Mouse (Mus musculus): ENCODE results near the gene Hdc. TPM values are rescaled to one million over a fixed set of nuclear protein-coding genes. Genes with fewer than 3 reads are reported as not detected.

Gene Hdc
- total and polyA plus RNA-seq, 2 experiments, result 1.7 to 1.8 TPM

GRCm38 (mm10) chr2:126584621-126585369 lies 34.3 kb downstream of the Hdc start:
- Histone ChIP-seq H3K9ac (ENCODE audit: low read depth, low read length) (no peak overlapping the region), H3K4me1 (ENCODE audit: control insufficient read depth, insufficient read depth, low read length) (no peaks in the 10 kb centered on the region), H3K79me2 (ENCODE audit: control insufficient read depth, insufficient read depth, low read length) (no peaks in the 10 kb centered on the region), H3K27me3 (ENCODE audit: control insufficient read depth, insufficient read depth, low read length) (no peaks in the 10 kb centered on the region), H3K4me3 (ENCODE audit: insufficient read depth, low read depth, low read length) (no peak overlapping the region), H3K36me3 (ENCODE audit: control insufficient read depth, insufficient read depth, low read length) (peaks cover 92% of the 10 kb centered on the region), H3K27ac (replicated peaks; ENCODE audit: insufficient read depth, low read depth, low read length) (no peak overlapping the region)
- WGBS, result 87% methylated on average over 8 of the region's 8 CpGs
- DNase-seq (ENCODE audit: extremely low read depth, low read depth, low spot score), result no peak
- no peak for TF ChIP-seq POLR2A (IDR thresholded peaks at IDR 0.05; ENCODE audit: extremely low read depth, insufficient read depth, low read length)

- Histone ChIP-seq H3K4me1 (ENCODE audit: control insufficient read depth, insufficient read depth, low read length) (no peaks in the 10 kb centered on the region), H3K36me3 (ENCODE audit: control insufficient read depth, insufficient read depth, low read length) (peaks cover 95% of the 10 kb centered on the region), H3K79me2 (ENCODE audit: control insufficient read depth, insufficient read depth, low read length) (no peaks in the 10 kb centered on the region), H3K27me3 (ENCODE audit: control insufficient read depth, insufficient read depth, low read length) (no peaks in the 10 kb centered on the region), H3K9ac (ENCODE audit: low read depth, low read length) (no peak overlapping the region), H3K4me3 (ENCODE audit: insufficient read depth, low read depth, low read length) (no peak overlapping the region), H3K27ac (replicated peaks; ENCODE audit: insufficient read depth, low read depth, low read length) (no peak overlapping the region)
- TF ChIP-seq POLR2A (IDR thresholded peaks at IDR 0.05; ENCODE audit: extremely low read depth, insufficient read depth, low read length) (no peak), CTCF (IDR thresholded peaks at IDR 0.05; ENCODE audit: low read depth, low read length) (no peak)
- 69% methylated on average over 6 of the region's 6 CpGs for WGBS
- DNase-seq (ENCODE audit: extremely low read depth, low read depth, low spot score), result no peak
Observed at GRCm38 (mm10) chr2:126583960-126584359, 35.1 kb downstream of the Hdc start.

- peaks cover 95% of the 10 kb centered on the region for H3K36me3 ChIP-seq (ENCODE audit: control insufficient read depth, insufficient read depth, low read length)
- H3K79me2 ChIP-seq (ENCODE audit: control insufficient read depth, insufficient read depth, low read length), result no peaks in the 10 kb centered on the region
- no peak overlapping the region for H3K9ac ChIP-seq (ENCODE audit: low read depth, low read length)
- no peaks in the 10 kb centered on the region for H3K27me3 ChIP-seq (ENCODE audit: control insufficient read depth, insufficient read depth, low read length)
- no peak overlapping the region for H3K4me3 ChIP-seq (ENCODE audit: insufficient read depth, low read depth, low read length)
- 0 out of 2 replicates have a peak overlapping the region, but pooled peaks have one; percentile 14 for H3K27ac ChIP-seq (replicated peaks; ENCODE audit: insufficient read depth, low read depth, low read length)
- no peak for DNase-seq (ENCODE audit: extremely low read depth, low read depth, low spot score)
- TF ChIP-seq CTCF (IDR thresholded peaks at IDR 0.05; ENCODE audit: low read depth, low read length) (no peak), POLR2A (IDR thresholded peaks at IDR 0.05; ENCODE audit: extremely low read depth, insufficient read depth, low read length) (no peak)
- peaks cover 3% of the 10 kb centered on the region; the same call in 1 of the 2 replicates for H3K4me1 ChIP-seq (ENCODE audit: control insufficient read depth, insufficient read depth, low read length)
- WGBS, result 87% methylated on average over 1 of the region's 1 CpGs
Observed at GRCm38 (mm10) chr2:126579282-126579681, 39.8 kb downstream of the Hdc start.

- Histone ChIP-seq H3K4me1 (ENCODE audit: control insufficient read depth, insufficient read depth, low read length) (peaks cover 13% of the 10 kb centered on the region), H3K36me3 (ENCODE audit: control insufficient read depth, insufficient read depth, low read length) (peaks cover 95% of the 10 kb centered on the region), H3K4me3 (ENCODE audit: insufficient read depth, low read depth, low read length) (no peak overlapping the region), H3K79me2 (ENCODE audit: control insufficient read depth, insufficient read depth, low read length) (no peaks in the 10 kb centered on the region), H3K27me3 (ENCODE audit: control insufficient read depth, insufficient read depth, low read length) (no peaks in the 10 kb centered on the region), H3K27ac (replicated peaks; ENCODE audit: insufficient read depth, low read depth, low read length) (no peak overlapping the region), H3K9ac (ENCODE audit: low read depth, low read length) (no peak overlapping the region)
- DNase-seq (ENCODE audit: extremely low read depth, low read depth, low spot score), result no peak
- 85% methylated on average over 5 of the region's 5 CpGs for WGBS
- TF ChIP-seq POLR2A (IDR thresholded peaks at IDR 0.05; ENCODE audit: extremely low read depth, insufficient read depth, low read length), result no peak
- TF ChIP-seq CTCF (IDR thresholded peaks at IDR 0.05; ENCODE audit: low read depth, low read length), result no peak
Observed at GRCm38 (mm10) chr2:126577362-126577761, 41.7 kb downstream of the Hdc start.

- Histone ChIP-seq H3K4me3 (ENCODE audit: insufficient read depth, low read depth, low read length) (no peak overlapping the region), H3K79me2 (ENCODE audit: control insufficient read depth, insufficient read depth, low read length) (no peaks in the 10 kb centered on the region), H3K27me3 (ENCODE audit: control insufficient read depth, insufficient read depth, low read length) (no peaks in the 10 kb centered on the region), H3K4me1 (ENCODE audit: control insufficient read depth, insufficient read depth, low read length) (peaks cover 13% of the 10 kb centered on the region), H3K9ac (ENCODE audit: low read depth, low read length) (0 out of 2 replicates have a peak overlapping the region, but pooled peaks have one; percentile 6), H3K27ac (replicated peaks; ENCODE audit: insufficient read depth, low read depth, low read length) (peak overlapping the region; percentile 49), H3K36me3 (ENCODE audit: control insufficient read depth, insufficient read depth, low read length) (peaks cover 94% of the 10 kb centered on the region)
- peak; percentile 87 for DNase-seq (ENCODE audit: extremely low read depth, low read depth, low spot score)
- TF ChIP-seq CTCF (IDR thresholded peaks at IDR 0.05; ENCODE audit: low read depth, low read length) (peak; percentile 31; the same call in 1 of the 2 replicates), POLR2A (IDR thresholded peaks at IDR 0.05; ENCODE audit: extremely low read depth, insufficient read depth, low read length) (0 out of 2 replicates have a peak, but pooled peaks have one; percentile 4)
- WGBS, result 23% methylated on average over 11 of the region's 11 CpGs
Observed at GRCm38 (mm10) chr2:126575391-126576176, 43.5 kb downstream of the Hdc start.
